Mouse (Mus musculus) CH12.LX (cell line): ENCODE data around the gene Borcs6. TPM values are rescaled to one million over a fixed set of nuclear protein-coding genes. Genes with fewer than 3 reads are reported as not detected.
A peak's percentile ranks its signal among the peaks of the same experiment; 100 is the strongest.

Experiments used
- DNase-seq: peaks from one replicate; pipeline ENCODE4 v3.0.0-alpha.2; 2013; ENCODE audit errors: extremely low read depth
- H3K27ac ChIP-seq: 2 replicates; pipeline ENCODE4 v1.5.1; 2012; ENCODE audit warnings: low read depth, mild to moderate bottlenecking, control low read depth, moderate library complexity; ENCODE audit not compliant: insufficient read depth
- H3K27me3 ChIP-seq: replicated peaks from 2 replicates; pipeline ENCODE3; 2012; ENCODE audit warnings: inconsistent platforms
- H3K36me3 ChIP-seq, 2 experiments: replicated peaks in 1 of 2; 2 replicates each; pipeline versions ENCODE3 to v1.6.1; 2012; ENCODE audit warnings: inconsistent platforms in 1 of 2, low read length in 1 of 2, mild to moderate bottlenecking in 1 of 2, mixed read lengths in 1 of 2, moderate library complexity in 1 of 2; ENCODE audit not compliant: control insufficient read depth in 1 of 2, insufficient read depth in 1 of 2
- H3K4me1 ChIP-seq, 2 experiments: 2 replicates each; pipeline ENCODE4 v1.6.1; 2012; ENCODE audit warnings: inconsistent platforms in 1 of 2, moderate library complexity in 1 of 2; ENCODE audit not compliant: insufficient read depth in 2 of 2, control insufficient read depth in 1 of 2
- H3K4me2 ChIP-seq: 2 replicates; pipeline ENCODE4 v1.6.1; 2012; ENCODE audit warnings: low read depth, mild to moderate bottlenecking, control low read depth; ENCODE audit not compliant: poor library complexity, insufficient read depth, severe bottlenecking
- H3K4me3 ChIP-seq, 3 experiments: fragments of 150-350 bp in 1 of 3; sonication (generic) in 1 of 3; replicated peaks in 1 of 3; 2 replicates each; pipeline versions ENCODE3 to v1.5.1; 2011 to 2012; ENCODE audit warnings: low read depth in 2 of 3, low read length in 2 of 3, mild to moderate bottlenecking in 2 of 3, moderate library complexity in 2 of 3, control low read depth in 1 of 3, improper control_type of control experiment in 1 of 3, inconsistent platforms in 1 of 3, mixed read lengths in 1 of 3; ENCODE audit not compliant: poor library complexity in 1 of 3
- H3K79me2 ChIP-seq: replicated peaks from 2 replicates; pipeline ENCODE4 v1.6.1; 2012; ENCODE audit warnings: mild to moderate bottlenecking, moderate library complexity; ENCODE audit not compliant: control insufficient read depth, poor library complexity, insufficient read depth, severe bottlenecking; ENCODE audit errors: extremely low read depth
- H3K9ac ChIP-seq: 2 replicates; pipeline ENCODE4 v1.6.1; 2012; ENCODE audit warnings: low read depth, mild to moderate bottlenecking, control low read depth, moderate library complexity; ENCODE audit not compliant: insufficient read depth
- H3K9me3 ChIP-seq: replicated peaks from 2 replicates; pipeline ENCODE3; 2012; ENCODE audit warnings: low read length, inconsistent platforms, mixed read lengths
- BHLHE40 ChIP-seq: IDR thresholded peaks from 2 replicates; pipeline ENCODE4 v1.6.1; 2011; ENCODE audit warnings: mild to moderate bottlenecking, low read depth, low read length, improper control_type of control experiment
- CHD1 ChIP-seq: IDR thresholded peaks from 2 replicates; pipeline ENCODE4 v1.6.1; 2012; ENCODE audit warnings: low read depth, low read length, improper control_type of control experiment, inconsistent platforms
- CHD2 ChIP-seq: IDR thresholded peaks from 2 replicates; pipeline ENCODE4 v1.6.1; 2011; ENCODE audit warnings: low read length, improper control_type of control experiment
- CTCF ChIP-seq, 2 experiments: IDR thresholded peaks in 1 of 2; conservative IDR thresholded peaks in 1 of 2; 2 replicates each; pipeline ENCODE4 v1.5.1; 2011 to 2012; ENCODE audit warnings: low read depth in 2 of 2, low read length in 2 of 2, improper control_type of control experiment in 1 of 2, inconsistent platforms in 1 of 2, mild to moderate bottlenecking in 1 of 2, moderate library complexity in 1 of 2
- E2F4 ChIP-seq: IDR thresholded peaks from 2 replicates; pipeline ENCODE4 v1.6.1; 2011; ENCODE audit warnings: low read depth, low read length, improper control_type of control experiment; ENCODE audit not compliant: insufficient replicate concordance
- ELF1 ChIP-seq: IDR thresholded peaks from 2 replicates; pipeline ENCODE4 v1.6.1; 2014; ENCODE audit warnings: low read depth, mild to moderate bottlenecking, inconsistent platforms, low read length, improper control_type of control experiment
- EP300 ChIP-seq: IDR thresholded peaks from 2 replicates; pipeline ENCODE4 v1.6.1; 2011; ENCODE audit warnings: low read length, improper control_type of control experiment
- ETS1 ChIP-seq: conservative IDR thresholded peaks from 2 replicates; pipeline ENCODE4 v1.6.1; 2012; ENCODE audit warnings: low read depth, mild to moderate bottlenecking, inconsistent platforms, low read length, improper control_type of control experiment, moderate library complexity
- GABPA ChIP-seq: IDR thresholded peaks from 2 replicates; pipeline ENCODE4 v1.6.1; 2012; ENCODE audit warnings: low read depth, low read length, improper control_type of control experiment, inconsistent platforms; ENCODE audit not compliant: insufficient replicate concordance
- HCFC1 ChIP-seq: IDR thresholded peaks from 2 replicates; pipeline ENCODE4 v1.6.1; 2012; ENCODE audit warnings: low read depth, mild to moderate bottlenecking, inconsistent platforms, low read length, improper control_type of control experiment
- IRF4 ChIP-seq: IDR thresholded peaks from 2 replicates; pipeline ENCODE4 v1.6.1; 2014; ENCODE audit warnings: low read depth, mild to moderate bottlenecking, inconsistent platforms, low read length, improper control_type of control experiment
- JUN ChIP-seq: IDR thresholded peaks from 2 replicates; pipeline ENCODE4 v1.6.1; 2011; ENCODE audit warnings: low read depth, mild to moderate bottlenecking, low read length, improper control_type of control experiment, moderate library complexity; ENCODE audit not compliant: insufficient read depth
- JUND ChIP-seq: conservative IDR thresholded peaks from 2 replicates; pipeline ENCODE4 v1.6.1; 2011; ENCODE audit warnings: low read depth, low read length, improper control_type of control experiment
- KAT2A ChIP-seq: IDR thresholded peaks from 2 replicates; pipeline ENCODE4 v1.6.1; 2012; ENCODE audit warnings: low read length, improper control_type of control experiment, inconsistent platforms; ENCODE audit not compliant: insufficient replicate concordance
- MAFK ChIP-seq: IDR thresholded peaks from 2 replicates; pipeline ENCODE4 v1.6.1; 2011; ENCODE audit warnings: low read length, improper control_type of control experiment; ENCODE audit not compliant: insufficient replicate concordance
- MAX ChIP-seq: IDR thresholded peaks from 2 replicates; pipeline ENCODE4 v1.6.1; 2011; ENCODE audit warnings: low read length, improper control_type of control experiment
- MAZ ChIP-seq: IDR thresholded peaks from 2 replicates; pipeline ENCODE4 v1.6.1; 2012; ENCODE audit warnings: low read depth, mild to moderate bottlenecking, inconsistent platforms, low read length, improper control_type of control experiment, moderate library complexity
- MEF2A ChIP-seq: IDR thresholded peaks from 2 replicates; pipeline ENCODE4 v1.6.1; 2014; ENCODE audit warnings: low read depth, mild to moderate bottlenecking, inconsistent platforms, low read length, improper control_type of control experiment, borderline replicate concordance
- MXI1 ChIP-seq: IDR thresholded peaks from 2 replicates; pipeline ENCODE4 v1.6.1; 2011; ENCODE audit warnings: mild to moderate bottlenecking, low read depth, low read length, improper control_type of control experiment
- MYC ChIP-seq: IDR thresholded peaks from 2 replicates; pipeline ENCODE4 v1.6.1; 2011; ENCODE audit warnings: low read depth, mild to moderate bottlenecking, improper control_type of control experiment, low read length
- NELFE ChIP-seq: IDR thresholded peaks from 2 replicates; pipeline ENCODE4 v1.6.1; 2011; ENCODE audit warnings: low read depth, low read length, improper control_type of control experiment
- NRF1 ChIP-seq: IDR thresholded peaks from 2 replicates; pipeline ENCODE4 v1.6.1; 2014; ENCODE audit warnings: low read depth, mild to moderate bottlenecking, inconsistent platforms, low read length, improper control_type of control experiment, moderate library complexity
- PAX5 ChIP-seq: IDR thresholded peaks from 2 replicates; pipeline ENCODE4 v1.6.1; 2012; ENCODE audit warnings: low read length, inconsistent platforms, mixed read lengths
- POLR2A ChIP-seq: IDR thresholded peaks from 2 replicates; pipeline ENCODE4 v1.6.1; 2011; ENCODE audit warnings: low read depth, mild to moderate bottlenecking, improper control_type of control experiment, low read length
- POLR2AphosphoS2 ChIP-seq: IDR thresholded peaks from 2 replicates; pipeline ENCODE4 v1.6.1; 2011; ENCODE audit warnings: low read depth, low read length, improper control_type of control experiment
- RAD21 ChIP-seq: IDR thresholded peaks from 2 replicates; pipeline ENCODE4 v1.6.1; 2011; ENCODE audit warnings: low read depth, mild to moderate bottlenecking, low read length, improper control_type of control experiment, moderate library complexity
- RCOR1 ChIP-seq: conservative IDR thresholded peaks from 2 replicates; pipeline ENCODE4 v1.6.1; 2012; ENCODE audit warnings: low read depth, mild to moderate bottlenecking, inconsistent platforms, low read length, improper control_type of control experiment
- SIN3A ChIP-seq: IDR thresholded peaks from 2 replicates; pipeline ENCODE4 v1.6.1; 2012; ENCODE audit warnings: low read length, improper control_type of control experiment, inconsistent platforms
- SMC3 ChIP-seq: IDR thresholded peaks from 2 replicates; pipeline ENCODE4 v1.6.1; 2011; ENCODE audit warnings: low read depth, low read length, improper control_type of control experiment
- TBP ChIP-seq: conservative IDR thresholded peaks from 2 replicates; pipeline ENCODE4 v1.6.1; 2011; ENCODE audit warnings: low read depth, low read length, improper control_type of control experiment
- TCF12 ChIP-seq: IDR thresholded peaks from 2 replicates; pipeline ENCODE4 v1.6.1; 2014; ENCODE audit warnings: low read depth, mild to moderate bottlenecking, inconsistent platforms, low read length, improper control_type of control experiment
- UBTF ChIP-seq: IDR thresholded peaks from 2 replicates; pipeline ENCODE4 v1.6.1; 2012; ENCODE audit warnings: low read depth, mild to moderate bottlenecking, inconsistent platforms, low read length, improper control_type of control experiment, moderate library complexity
- USF1 ChIP-seq: IDR thresholded peaks from 2 replicates; pipeline ENCODE4 v1.6.1; 2014; ENCODE audit warnings: low read depth, mild to moderate bottlenecking, inconsistent platforms, low read length, improper control_type of control experiment
- USF2 ChIP-seq: conservative IDR thresholded peaks from 2 replicates; pipeline ENCODE4 v1.6.1; 2011; ENCODE audit warnings: low read depth, low read length, improper control_type of control experiment
- ZC3H11A ChIP-seq: IDR thresholded peaks from 2 replicates; pipeline ENCODE4 v1.6.1; 2012; ENCODE audit warnings: low read depth, mild to moderate bottlenecking, inconsistent platforms, low read length, improper control_type of control experiment
- ZKSCAN1 ChIP-seq: IDR thresholded peaks from 2 replicates; pipeline ENCODE4 v1.6.1; 2012; ENCODE audit warnings: low read depth, inconsistent platforms, low read length, improper control_type of control experiment, borderline replicate concordance
- ZMIZ1 ChIP-seq: IDR thresholded peaks from 2 replicates; pipeline ENCODE4 v1.6.1; 2012; ENCODE audit warnings: low read depth, mild to moderate bottlenecking, inconsistent platforms, low read length, improper control_type of control experiment
- ZNF384 ChIP-seq: IDR thresholded peaks from 2 replicates; pipeline ENCODE4 v1.6.1; 2012; ENCODE audit warnings: low read depth, low read length, improper control_type of control experiment, inconsistent platforms
- dilution Hi-C: fragments of 300-500 bp; cut with MboI; formaldehyde crosslinking; loops from 2 replicates; pipeline ENCODE4 v1.14.3; 2020; ENCODE audit warnings: low sequenced_read_pairs; ENCODE audit not compliant: extremely low pct_unique_long_range_greater_than_20kb, extremely low pct_ligation_motif_present
- in situ Hi-C: fragments of 300-500 bp; cut with MboI; formaldehyde crosslinking; loops from 3 replicates; pipeline ENCODE4 v1.14.3; 2019; ENCODE audit warnings: low sequenced_read_pairs, low pct_ligation_motif_present, low pct_unique_long_range_greater_than_20kb, mixed read lengths
- polyA plus RNA-seq: library from polyadenylated mRNA; unstranded; fragments of >175 nt; gene quantifications from 2 replicates; pipeline ENCODE4 v1.2.1, GENCODE M21; 2012; ENCODE audit warnings: low read depth; ENCODE audit not compliant: insufficient read length
- total RNA-seq, 2 experiments: library from RNA; depleted of rRNA; stranded (reverse); fragments of 300-350 nt in 1 of 2; fragments of >200 nt in 1 of 2; gene quantifications; 2 replicates each; pipeline ENCODE4 v1.2.3; 2012 to 2014

The Borcs6 gene
- total and polyA plus RNA-seq, 3 experiments: 5.4 to 11.1 (median 7.3) TPM

DNA sequence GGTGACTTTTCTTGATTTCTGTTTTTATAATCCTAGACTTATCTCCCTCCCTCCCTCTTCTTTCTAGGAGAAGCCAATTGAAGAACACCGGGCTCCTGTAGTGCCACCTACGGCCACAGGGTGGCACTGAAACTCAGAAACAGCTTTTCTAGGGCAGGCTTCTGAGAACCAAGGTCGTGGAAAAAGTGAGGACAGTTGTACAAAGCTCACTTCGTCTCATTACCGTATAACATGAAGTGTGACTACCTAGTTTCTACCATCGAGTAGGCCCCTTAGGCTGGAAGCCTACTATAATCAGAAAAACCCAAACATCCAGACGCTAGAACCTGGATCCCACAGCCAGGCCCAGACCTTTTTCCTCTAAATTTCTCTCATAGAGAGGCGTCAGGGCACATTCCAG, 7.4 kb downstream of the Borcs6 start:
- DNase-seq: peak; percentile 93
- Histone ChIP-seq H3K27me3 (peaks cover 3% of the 10 kb centered on the region), H3K4me3 (no peak overlapping the region), H3K9ac (0 out of 2 replicates have a peak overlapping the region, but pooled peaks have one; percentile 27), H3K4me2 (peak overlapping the region; percentile 42; the same call in 1 of the 2 replicates), H3K27ac (no peak overlapping the region), H3K36me3 (no peaks in the 10 kb centered on the region)
- dilution Hi-C loops (no loop called here), in situ Hi-C loops (no loop called here)
- no peak for TF ChIP-seq GABPA
- TF ChIP-seq JUND: peak; percentile 71
- no peak for TF ChIP-seq ZMIZ1
- TF ChIP-seq ZNF384: peak; percentile 45
- peak; percentile 53; the same call in 1 of the 2 replicates for TF ChIP-seq ETS1
- 0 out of 2 replicates have a peak, but pooled peaks have one; percentile 25 for TF ChIP-seq NRF1
- TF ChIP-seq MEF2A: peak; percentile 65; the same call in 1 of the 2 replicates
- TF ChIP-seq MXI1: peak; percentile 98
- TF ChIP-seq PAX5: no peak
- TF ChIP-seq ZKSCAN1: no peak
- peak; percentile 53; the same call in 1 of the 2 replicates for TF ChIP-seq NELFE
- TF ChIP-seq TCF12: peak; percentile 42; the same call in 1 of the 2 replicates
- TF ChIP-seq IRF4: peak; percentile 84
- TF ChIP-seq BHLHE40: peak; percentile 65
- TF ChIP-seq SIN3A: peak; percentile 91
- no peak; the same call in 1 of the 2 replicates for TF ChIP-seq ELF1
- TF ChIP-seq ZC3H11A: peak; percentile 86
- peak; percentile 64 for TF ChIP-seq MAX
- peak; percentile 97 for TF ChIP-seq RAD21
- peak; percentile 44; the same call in 1 of the 2 replicates for TF ChIP-seq POLR2A
- peak; percentile 92 for TF ChIP-seq TBP
- 0 out of 2 replicates have a peak, but pooled peaks have one; percentile 32 for TF ChIP-seq CHD2
- TF ChIP-seq MAFK: no peak
- TF ChIP-seq EP300: peak; percentile 49
- peak; percentile 96 to 99 for TF ChIP-seq CTCF (conservative IDR thresholded peaks at IDR 0.05 in 1 of 2, IDR thresholded peaks at IDR 0.05 in 1 of 2; ENCODE audit: low read depth in 2 of 2, low read length in 2 of 2)
- no peak for TF ChIP-seq USF1
- peak; percentile 98 for TF ChIP-seq SMC3
- no peak for TF ChIP-seq KAT2A
- TF ChIP-seq MAZ: peak; percentile 62; the same call in 1 of the 2 replicates
- TF ChIP-seq CHD1: 0 out of 2 replicates have a peak, but pooled peaks have one; percentile 48
- no peak for TF ChIP-seq USF2
- TF ChIP-seq RCOR1: 0 out of 2 replicates have a peak, but pooled peaks have one; percentile 31
- peak; percentile 84 for TF ChIP-seq UBTF
- no peak; the same call in 1 of the 2 replicates for TF ChIP-seq E2F4
- TF ChIP-seq POLR2AphosphoS2: no peak
- TF ChIP-seq JUN: peak; percentile 71; the same call in 1 of the 2 replicates
- peak; percentile 42 for TF ChIP-seq HCFC1
- TF ChIP-seq MYC: peak; percentile 71
- TF ChIP-seq, all 38 proteins: peak for 27
- H3K9me3 ChIP-seq: no peaks in the 10 kb centered on the region
- peaks cover 7 to 29% of the 10 kb centered on the region in 2 experiments for H3K4me1 ChIP-seq
- no peaks in the 10 kb centered on the region for H3K79me2 ChIP-seq
